Mouse (Mus musculus) cortical plate, adult 2 months (tissue): ENCODE measurements around the gene Pdxdc1.

Experiments used
- CTCF ChIP-seq: fragments of 200-500 bp; IDR thresholded peaks from 2 replicates; pipeline ENCODE4 v1.5.1; 2011; ENCODE audit warnings: mild to moderate bottlenecking, control low read depth, low read length; ENCODE audit not compliant: insufficient read depth; ENCODE audit errors: extremely low read depth
- POLR2A ChIP-seq: fragments of 200-500 bp; IDR thresholded peaks from 2 replicates; pipeline ENCODE4 v1.6.1; 2011; ENCODE audit warnings: mild to moderate bottlenecking, low read length, control low read depth; ENCODE audit not compliant: insufficient read depth; ENCODE audit errors: extremely low read depth

DNA sequence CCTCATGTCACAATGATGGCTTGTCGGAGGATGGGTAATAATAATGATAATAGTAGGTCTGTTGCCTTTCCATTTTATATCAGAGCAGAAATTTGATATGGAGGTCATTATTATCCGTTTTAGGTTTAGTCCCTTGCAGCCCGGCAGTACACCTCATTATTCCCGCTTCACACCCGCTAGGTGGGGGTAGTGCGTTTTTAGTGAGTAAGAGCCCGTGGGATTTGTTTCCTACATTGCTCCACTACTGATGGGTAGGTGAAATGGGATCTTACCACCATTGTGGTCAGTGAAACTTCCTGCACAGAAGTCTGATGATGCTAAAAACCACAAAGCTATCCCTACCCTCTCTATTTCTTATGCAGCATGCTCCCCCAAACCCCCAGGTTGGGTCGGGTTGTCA is 557 bp upstream of the Pdxdc1 start:
- peak; percentile 61 for TF ChIP-seq CTCF
- no peak for TF ChIP-seq POLR2A
